Comparison of ENCODE assay signal across 26 mouse cellular contexts in the genomic region with DNA sequence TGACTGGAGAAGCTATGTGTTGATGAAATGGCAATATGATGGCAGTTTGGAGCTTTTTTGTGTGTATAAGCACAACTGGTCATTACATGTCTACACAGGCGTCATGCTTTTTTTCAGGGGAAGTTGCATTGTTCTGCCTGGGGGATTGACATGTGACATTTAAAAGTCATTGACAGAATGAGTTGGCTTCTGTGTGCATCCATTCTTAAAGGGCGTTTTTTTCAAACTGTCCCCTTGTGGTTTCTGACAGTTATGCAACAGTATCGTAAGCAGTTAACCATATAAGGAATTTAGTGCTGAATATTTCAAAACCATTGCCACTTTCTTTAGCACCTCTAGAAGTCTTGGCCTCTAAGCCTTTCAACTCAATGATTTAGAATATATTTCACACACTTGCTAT.
"Had no signal": no experiment of that assay in that cellular context is flagged by ENCODE, and none has a peak within 500 bp of the region (broad histone marks: within the 10 kb centered on the region; RNA-seq: fewer than 3 reads in every experiment).

No protein-coding gene starts in this region.

- ATAC-seq: hindbrain, embryonic 16.5 days; inflammation-experienced regulatory T-cells, adult 6 months; intestine, embryonic 16.5 days; liver, embryonic 12.5 days had no signal

- H3K9ac ChIP-seq: heart, embryonic 12.5 days; hindbrain, embryonic 12.5 days; hindbrain, embryonic 14.5 days; kidney, embryonic 15.5 days; limb, embryonic 13.5 days; limb, embryonic 15.5 days; liver, embryonic 12.5 days; liver, embryonic 14.5 days had no signal

- H3K4me2 ChIP-seq: heart, embryonic 12.5 days; hindbrain, embryonic 12.5 days; hindbrain, embryonic 14.5 days; kidney, embryonic 15.5 days; limb, embryonic 13.5 days; limb, embryonic 15.5 days; liver, embryonic 12.5 days had no signal

- H3K4me3 ChIP-seq: heart, embryonic 10.5 days; heart, embryonic 12.5 days; hindbrain, embryonic 10.5 days; hindbrain, embryonic 12.5 days; kidney, embryonic 15.5 days; left cerebral cortex, adult 2 months; limb, embryonic 13.5 days; limb, embryonic 15.5 days; liver, embryonic 12.5 days had no signal

- H3K27ac ChIP-seq: heart, embryonic 10.5 days; hindbrain, embryonic 10.5 days; hindbrain, embryonic 12.5 days; hindbrain, embryonic 14.5 days; kidney, embryonic 15.5 days; kidney, postnatal 0 days; left cerebral cortex, adult 2 months; limb, embryonic 13.5 days; limb, embryonic 15.5 days; liver, embryonic 12.5 days; liver, embryonic 14.5 days had no signal

- H3K4me1 ChIP-seq: heart, embryonic 10.5 days; heart, embryonic 12.5 days; hindbrain, embryonic 10.5 days; hindbrain, embryonic 12.5 days; kidney, embryonic 15.5 days; limb, embryonic 15.5 days; liver, embryonic 12.5 days had no signal

- H3K9me3 ChIP-seq: heart, embryonic 10.5 days; heart, embryonic 12.5 days; hindbrain, embryonic 10.5 days; hindbrain, embryonic 12.5 days; kidney, embryonic 15.5 days; limb, embryonic 13.5 days; limb, embryonic 15.5 days had no signal

- H3K36me3 ChIP-seq: heart, embryonic 10.5 days; heart, embryonic 12.5 days; hindbrain, embryonic 10.5 days; hindbrain, embryonic 12.5 days; kidney, embryonic 15.5 days; limb, embryonic 13.5 days; limb, embryonic 15.5 days; liver, embryonic 12.5 days had no signal

- H3K27me3 ChIP-seq: heart, embryonic 12.5 days; hindbrain, embryonic 12.5 days; kidney, embryonic 15.5 days; limb, embryonic 13.5 days; limb, embryonic 15.5 days; liver, embryonic 12.5 days had no signal

- DNase-seq: gastrocnemius, postnatal 14 days; gastrocnemius, postnatal 36 days; heart, adult 18-20 months; heart, postnatal 10 days; heart, postnatal 4 days; kidney, adult 11 months; kidney, adult 2 months; kidney, adult 9 months; kidney, postnatal 14 days; kidney, postnatal 36 days; layer of hippocampus, adult 9-11 months had no signal
